Mouse (Mus musculus) cerebellum, postnatal 14 days (tissue): ENCODE measurements at regions not wholly inside any gene's neighbourhood (a gene's known extent, or its start where the extent isn't known, plus 50 kb on each side); places are given as distances from the start of the nearest gene placed in this dataset.

Experiments
- DNase-seq, 2 experiments: peaks; one replicate each; pipeline ENCODE4 v3.0.0; 2021; ENCODE audit warnings: mixed read lengths in 2 of 2

GRCm38 (mm10) chr14:72942571-72942970 is 106.3 kb downstream of the Cysltr2 start:
- DNase-seq: no peak

DNA sequence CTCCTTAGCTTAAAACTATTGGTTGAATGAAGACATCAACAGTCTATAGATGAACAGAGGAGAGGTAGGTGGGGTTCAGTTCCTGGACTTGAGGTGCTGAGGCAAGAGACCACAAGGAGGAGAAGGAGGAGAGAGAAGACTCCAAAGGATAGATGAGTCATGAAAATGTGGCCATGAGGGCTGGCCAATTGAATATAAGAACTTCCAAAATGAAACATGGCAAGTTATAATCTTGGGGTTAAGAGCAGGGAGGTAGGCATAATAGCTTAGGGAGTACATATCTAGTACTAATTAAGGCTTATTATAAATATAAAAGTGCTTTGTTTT is 109.9 kb downstream of the Cysltr2 start:
- no peak for DNase-seq

DNA sequence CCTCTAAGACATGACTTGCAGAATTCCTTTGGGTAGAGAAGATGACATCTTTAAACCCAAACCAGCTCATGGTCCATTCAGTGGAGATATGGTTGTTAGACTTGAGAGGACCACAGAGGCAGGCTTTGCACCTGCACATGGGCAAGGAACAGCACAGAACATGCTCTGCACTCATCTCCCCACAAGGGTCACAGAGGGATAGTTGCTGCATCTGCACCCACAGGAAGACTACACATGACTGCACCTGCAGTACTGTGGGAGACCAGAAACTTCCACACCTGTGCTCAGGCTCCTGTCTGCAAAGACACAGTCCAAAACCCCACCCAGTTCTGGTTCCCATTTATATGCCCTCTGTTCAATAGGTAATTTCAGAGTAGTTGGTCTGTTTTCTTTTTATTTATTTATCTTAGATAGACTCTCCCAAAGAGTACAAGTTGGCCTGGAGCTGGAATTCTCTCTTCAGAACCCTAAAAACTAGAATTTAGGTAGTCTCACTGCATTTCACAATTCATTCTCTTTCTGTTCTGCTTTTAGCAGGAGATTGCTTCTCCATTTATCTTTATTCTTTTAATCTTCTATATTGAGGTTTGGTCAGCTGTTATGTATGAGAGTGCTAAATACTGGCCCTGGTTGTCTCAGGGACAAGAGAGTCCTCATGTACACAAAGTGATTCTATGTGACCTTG is 110.4 kb downstream of the Cysltr2 start:
- no peak for DNase-seq

- no peak for DNase-seq
Observed at GRCm38 (mm10) chr14:72933598-72933997, 115.3 kb downstream of the Cysltr2 start.

DNA sequence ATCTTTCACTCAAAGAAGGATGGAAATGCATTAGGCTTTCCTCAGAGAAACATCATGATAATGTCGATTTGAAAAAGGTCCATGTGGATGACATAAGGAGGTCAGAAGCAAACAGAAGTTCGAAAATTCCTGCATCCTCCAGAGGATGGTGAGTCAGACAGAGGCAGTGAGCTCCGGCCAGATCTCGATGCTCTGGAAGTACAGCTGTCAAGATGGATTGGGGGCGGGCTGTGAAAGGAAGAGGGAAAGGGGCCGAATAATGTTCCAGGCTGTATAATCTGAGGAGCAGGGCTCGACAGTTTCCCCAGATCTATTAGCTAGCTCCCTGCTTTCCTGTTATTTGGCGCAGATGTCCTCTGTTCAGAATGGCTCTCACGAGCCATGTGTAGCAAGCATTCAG is 116.6 kb downstream of the Cysltr2 start:
- DNase-seq: no peak

DNA sequence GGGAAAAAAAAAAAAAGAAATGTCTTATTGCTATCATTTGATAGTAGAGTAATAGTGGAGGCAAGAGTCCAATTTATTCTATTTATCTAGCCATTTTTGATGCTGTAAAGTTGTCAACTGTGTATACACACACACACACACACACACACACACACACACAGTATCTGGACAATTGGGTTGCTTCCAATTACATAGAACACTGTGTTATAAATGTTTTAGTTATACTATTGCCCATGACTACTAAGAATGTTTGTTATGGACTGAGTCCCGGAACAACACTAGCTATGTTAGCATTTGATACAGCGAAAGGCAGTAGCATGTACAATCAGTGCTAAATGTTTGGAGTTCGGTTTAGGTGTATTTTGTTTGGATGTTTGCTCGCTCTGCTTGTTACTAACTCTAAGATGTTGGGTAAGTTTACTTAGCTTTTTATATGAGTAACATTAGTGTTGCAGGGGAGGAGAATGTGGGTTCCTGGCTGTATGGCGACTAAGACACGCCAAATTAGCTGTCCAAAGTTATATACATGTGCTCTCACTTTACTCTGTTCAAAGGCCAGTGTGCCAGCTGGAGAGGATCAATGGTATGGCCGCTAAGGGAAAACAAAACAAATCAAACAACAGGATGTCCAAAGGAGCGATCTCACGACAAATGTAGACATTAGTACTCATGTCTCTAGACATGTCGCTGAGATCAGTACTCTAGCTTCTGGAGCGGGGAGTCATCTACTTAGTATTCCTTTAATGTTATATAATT is 147.6 kb downstream of the Cysltr2 start:
- no peak for DNase-seq

- DNase-seq: no peak
Observed at GRCm38 (mm10) chr14:72899630-72900029, 149.3 kb downstream of the Cysltr2 start.

DNA sequence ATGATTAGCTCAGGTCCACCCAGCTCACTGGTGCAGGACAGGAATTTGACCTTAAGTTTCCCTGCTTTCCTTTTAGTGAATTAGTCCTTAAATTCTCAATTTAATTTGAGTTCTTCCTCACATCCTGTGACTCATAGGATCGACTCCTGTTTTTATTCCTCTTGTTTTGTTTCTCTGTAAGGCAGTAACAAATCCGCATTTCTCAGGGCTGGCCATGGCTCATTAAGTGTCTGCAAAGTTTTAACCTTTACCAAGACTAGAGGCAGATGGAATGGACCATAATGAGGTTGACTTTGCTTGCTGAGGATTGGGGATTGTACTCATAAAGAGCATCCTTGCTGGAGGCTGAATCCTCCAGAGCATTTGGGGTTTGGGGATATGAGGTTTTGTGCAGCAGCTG is 156.6 kb downstream of the Cysltr2 start:
- no peak for DNase-seq

DNA sequence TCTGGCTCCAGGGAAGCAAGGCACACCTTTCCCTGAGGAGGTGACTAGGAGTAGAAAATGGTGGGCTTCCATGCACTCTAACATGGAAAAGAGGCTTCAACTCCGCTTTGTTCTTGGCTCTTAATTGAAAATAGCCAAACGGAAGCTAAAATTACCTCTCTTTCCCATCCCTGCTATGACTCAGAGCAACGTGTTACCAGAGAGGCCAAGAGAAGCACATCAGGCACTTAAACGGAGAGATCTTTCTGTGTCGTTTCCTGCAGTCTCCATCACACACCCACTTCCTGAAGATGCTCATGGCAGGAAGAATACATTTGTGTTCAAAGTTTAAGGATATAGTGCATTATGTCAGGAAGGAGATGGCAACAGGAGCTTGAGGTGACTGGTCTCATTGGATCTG is 159.3 kb downstream of the Cysltr2 start:
- no peak for DNase-seq

DNA sequence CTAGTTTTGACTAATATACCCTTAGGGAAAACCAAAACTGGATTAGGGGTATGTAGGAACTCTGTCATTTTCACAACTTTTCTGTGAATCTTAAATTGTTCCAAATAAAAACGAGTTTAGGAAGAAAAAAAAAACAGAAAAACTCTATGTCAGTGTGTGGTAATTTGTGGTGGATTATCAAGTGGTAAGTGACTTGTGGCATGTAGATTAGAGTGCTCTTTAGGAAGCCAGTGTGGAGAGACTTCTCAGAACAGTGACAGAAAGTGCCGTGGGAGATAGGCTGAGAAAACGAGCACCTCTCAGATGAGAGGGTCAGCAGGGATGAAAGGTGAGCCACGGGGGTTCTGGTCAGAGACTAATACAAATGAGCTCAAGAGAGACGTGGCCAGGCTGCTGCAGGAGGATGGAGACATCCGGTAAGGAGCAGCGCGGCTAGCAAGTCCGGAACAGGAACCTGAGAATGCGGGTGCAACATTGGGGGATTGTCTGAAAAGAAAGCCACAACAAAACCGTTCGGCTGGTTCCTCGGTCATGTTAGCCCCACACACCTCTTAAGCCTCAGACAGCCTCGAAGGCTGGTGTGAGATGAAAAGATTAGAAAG is 161.3 kb downstream of the Cysltr2 start:
- DNase-seq: no peak

DNA sequence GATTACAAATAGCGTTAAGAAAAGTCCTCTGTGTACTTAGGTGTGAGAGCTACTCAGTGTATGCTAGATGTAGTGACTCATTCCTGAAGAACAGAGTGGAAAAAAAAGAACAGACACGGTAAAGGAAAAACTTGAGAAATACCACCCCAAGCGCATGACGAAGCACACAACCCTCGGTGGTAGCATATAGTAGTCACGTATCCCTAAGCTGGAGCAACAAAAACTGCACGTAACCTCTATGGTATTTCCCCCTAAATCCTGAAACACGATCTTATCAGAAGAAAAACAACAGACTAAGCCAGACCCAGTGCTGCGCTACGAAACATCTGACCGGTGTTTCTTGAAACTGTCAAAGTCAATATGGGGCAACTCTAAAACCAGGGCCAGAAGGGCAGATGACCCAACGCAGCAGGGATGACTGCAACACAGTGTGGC is 162.0 kb downstream of the Cysltr2 start:
- no peak for DNase-seq

GRCm38 (mm10) chr14:72885824-72886223 is 163.1 kb downstream of the Cysltr2 start:
- no peak for DNase-seq

DNA sequence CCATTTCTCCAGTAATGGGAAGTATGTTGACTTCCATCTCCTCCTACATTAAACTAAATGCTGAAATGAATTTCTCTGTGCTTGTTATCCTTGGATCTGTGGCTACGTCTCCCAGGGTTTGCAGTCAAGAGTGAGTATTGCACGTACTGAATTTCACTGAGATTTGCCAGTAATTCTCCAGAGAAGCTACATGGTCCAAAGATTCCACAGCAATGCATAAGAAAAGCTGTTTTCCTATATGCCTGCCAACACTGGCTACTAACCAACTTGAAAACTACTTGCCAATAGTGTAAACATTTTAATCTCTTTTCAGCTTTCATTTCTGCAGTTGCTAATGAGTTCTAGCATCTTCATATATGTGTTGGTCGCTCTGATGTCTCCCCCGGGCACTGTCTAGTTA is 164.4 kb downstream of the Cysltr2 start:
- no peak for DNase-seq

DNA sequence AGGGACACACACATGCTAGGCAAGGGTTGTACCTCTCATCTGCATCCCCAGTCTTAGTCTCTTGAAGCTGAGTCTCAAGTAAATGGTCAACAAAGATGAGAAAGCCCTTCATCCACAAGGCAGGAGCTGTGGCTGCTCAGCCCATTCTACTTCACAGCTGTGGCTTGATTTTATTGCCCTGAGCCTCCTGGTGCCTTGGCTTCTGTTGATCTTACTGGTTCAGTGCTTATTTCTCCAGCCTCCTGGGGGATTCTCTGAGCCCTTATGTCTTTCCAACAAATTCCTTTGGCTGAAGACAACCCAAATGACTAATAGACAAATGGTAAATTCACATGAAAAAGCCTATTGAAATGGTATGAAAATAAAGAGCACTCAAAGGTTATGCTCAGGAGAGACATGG is 167.3 kb upstream of the Fndc3a start:
- no peak for DNase-seq

DNA sequence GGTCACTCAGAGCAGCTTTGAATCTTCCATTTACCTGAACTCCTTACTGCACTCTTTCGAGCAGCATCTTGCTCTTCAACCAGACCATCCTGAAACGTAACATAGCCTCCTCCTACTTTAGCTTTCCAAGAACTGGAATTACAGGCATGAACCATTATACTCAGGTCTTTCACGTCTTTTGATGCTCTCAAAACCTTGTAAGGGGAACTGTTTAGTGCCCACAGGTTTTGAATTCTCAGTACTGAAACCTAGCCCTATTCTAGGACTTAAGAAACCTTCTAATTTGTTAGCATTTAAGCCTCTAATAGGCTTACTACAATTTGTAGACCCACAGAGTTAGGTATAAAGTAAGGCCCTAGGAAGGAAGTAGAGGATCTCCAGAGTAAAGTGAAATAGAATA is 163.7 kb upstream of the Fndc3a start:
- DNase-seq: no peak

DNA sequence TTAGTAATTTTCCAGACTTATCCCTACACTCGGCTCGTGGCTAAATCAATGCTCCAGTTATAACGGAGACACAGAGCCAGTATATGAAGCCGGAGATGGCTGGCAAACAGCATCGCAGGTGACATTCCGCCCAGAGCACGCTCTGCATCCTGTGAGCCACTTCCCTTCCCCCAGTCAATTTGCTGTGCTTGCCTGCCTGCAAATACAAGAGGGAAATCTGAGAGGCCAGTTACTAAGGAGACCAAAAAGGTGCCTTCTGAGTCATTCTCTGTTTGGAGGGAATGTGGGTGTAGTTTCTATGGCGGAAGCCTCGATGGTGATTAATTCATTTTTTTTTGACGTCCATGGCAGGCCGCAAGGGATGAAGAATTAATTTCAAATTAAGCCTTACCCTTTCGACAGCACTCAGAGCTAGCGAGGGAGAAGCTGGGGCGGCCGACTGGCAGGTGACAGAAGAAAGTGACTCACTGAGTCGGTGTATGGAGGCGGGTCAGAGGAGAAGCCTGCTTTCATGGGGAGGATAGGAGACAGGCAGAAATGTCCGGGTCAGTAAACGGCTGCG is 159.5 kb upstream of the Fndc3a start:
- peak; percentile 28 for DNase-seq

DNA sequence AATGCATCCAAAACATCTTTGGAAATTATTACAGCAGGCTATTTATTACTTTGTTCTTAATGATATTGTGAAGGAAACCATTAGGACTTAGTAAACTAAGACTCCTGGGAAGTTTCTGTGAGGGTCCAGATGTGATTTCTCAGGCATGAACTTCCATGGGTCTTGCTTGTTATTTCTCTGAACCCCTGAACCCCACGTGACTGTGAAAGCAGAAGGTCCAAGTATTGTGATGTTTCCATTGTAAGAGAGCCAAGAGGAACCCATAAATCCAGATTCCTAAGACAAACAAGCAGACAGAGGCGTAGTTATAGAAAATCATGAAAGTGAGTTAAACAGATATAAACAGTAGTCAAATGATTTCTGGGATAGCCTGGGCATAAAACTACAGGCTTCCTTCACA is 157.1 kb upstream of the Fndc3a start:
- no peak for DNase-seq

DNA sequence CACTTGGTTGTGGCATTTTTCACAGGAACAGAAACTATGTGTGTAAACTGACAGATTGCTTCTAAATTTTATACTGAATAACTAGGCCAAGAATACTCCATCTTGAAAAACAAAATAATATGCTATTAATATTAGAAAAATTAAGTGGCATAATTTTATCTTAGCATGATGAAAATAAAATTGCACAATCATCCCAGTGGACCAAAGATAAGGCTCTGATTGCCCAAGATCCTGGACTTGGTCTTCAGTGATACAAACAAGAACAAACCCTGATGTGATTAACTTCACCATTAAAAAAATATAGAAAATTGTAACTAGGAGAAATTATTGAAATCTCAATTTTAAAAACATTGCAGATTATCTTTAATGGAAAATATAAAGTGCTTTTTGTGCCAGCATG is 155.7 kb upstream of the Fndc3a start:
- DNase-seq: no peak

GRCm38 (mm10) chr14:72864792-72865191 is 155.0 kb upstream of the Fndc3a start:
- DNase-seq: no peak

DNA sequence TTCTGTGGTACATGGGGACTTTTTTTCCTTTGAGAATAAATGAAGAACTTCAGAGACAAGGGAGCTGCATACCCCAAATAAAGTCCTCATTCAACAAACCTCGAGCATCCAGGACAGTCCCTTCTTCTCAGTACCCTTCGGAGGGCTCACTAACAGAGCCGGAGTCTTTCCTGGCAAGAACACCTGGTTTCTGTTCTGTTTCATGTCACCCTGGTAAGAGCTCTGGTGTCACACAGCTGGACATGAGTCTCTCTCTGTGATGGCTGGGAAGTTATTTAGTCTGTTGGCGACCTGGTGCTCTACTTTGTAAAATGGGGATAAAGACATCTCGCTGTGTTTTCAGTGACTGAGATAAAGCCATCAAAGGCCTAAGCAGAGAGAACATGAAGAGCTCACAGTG is 154.3 kb upstream of the Fndc3a start:
- no peak for DNase-seq

- no peak for DNase-seq
Observed at GRCm38 (mm10) chr14:72862806-72863526, 153.2 kb upstream of the Fndc3a start.

GRCm38 (mm10) chr14:72854226-72854625 is 144.4 kb upstream of the Fndc3a start:
- peak; percentile 2 to 7 for DNase-seq

GRCm38 (mm10) chr14:72853104-72853503 is 143.3 kb upstream of the Fndc3a start:
- no peak for DNase-seq
